Mouse (Mus musculus) thymus, adult 2 months (tissue): Measurements from ENCODE around the gene Taf1a.

Source experiments
- CTCF ChIP-seq: fragments of 200-500 bp; IDR thresholded peaks from 2 replicates; pipeline ENCODE4 v1.5.1; 2012; ENCODE audit warnings: mild to moderate bottlenecking, control low read depth, low read length, moderate library complexity, borderline replicate concordance; ENCODE audit not compliant: control insufficient read depth, poor library complexity, insufficient read depth; ENCODE audit errors: extremely low read depth
- POLR2A ChIP-seq: fragments of 200-500 bp; IDR thresholded peaks from 2 replicates; pipeline ENCODE4 v1.6.1; 2012; ENCODE audit warnings: mild to moderate bottlenecking, low read length, control low read depth, moderate library complexity; ENCODE audit not compliant: control insufficient read depth, poor library complexity, insufficient read depth; ENCODE audit errors: extremely low read depth

DNA sequence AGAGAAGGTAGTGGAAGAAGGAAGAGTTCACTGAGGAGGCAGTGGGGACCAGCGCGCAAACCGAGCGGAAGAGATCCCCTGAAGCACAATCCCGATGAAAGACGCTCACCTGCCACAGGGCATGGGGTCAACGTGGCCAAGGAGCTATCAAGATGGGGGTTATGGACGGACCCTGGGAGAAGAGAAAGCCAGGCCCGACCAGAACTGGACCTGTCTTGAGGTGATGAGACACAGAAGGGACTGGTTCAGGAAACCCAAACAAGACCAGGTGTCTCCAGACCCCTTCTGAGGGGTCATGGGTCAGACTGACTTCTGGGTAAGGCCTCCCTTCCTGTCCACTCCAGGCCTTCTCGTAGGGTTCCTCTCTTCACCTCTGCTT, 43.0 kb upstream of the Taf1a start:
- no peak for TF ChIP-seq POLR2A
- TF ChIP-seq CTCF = no peak
